Mouse (Mus musculus) bone marrow macrophage, adult 2 months (primary cell): ENCODE data around the gene Fanci. TPM values are rescaled to one million over a fixed set of nuclear protein-coding genes. Genes with fewer than 3 reads are reported as not detected.

Source experiments
- H3K27ac ChIP-seq: 2 replicates; pipeline ENCODE4 v1.5.1; 2012; ENCODE audit warnings: low read depth, low read length; ENCODE audit not compliant: insufficient read depth
- H3K4me1 ChIP-seq: 2 replicates; pipeline ENCODE4 v1.6.1; 2012; ENCODE audit warnings: low read length; ENCODE audit not compliant: control insufficient read depth, insufficient read depth
- H3K4me3 ChIP-seq: 2 replicates; pipeline ENCODE4 v1.5.1; 2012; ENCODE audit warnings: mild to moderate bottlenecking, low read length, moderate library complexity; ENCODE audit not compliant: insufficient read depth
- CTCF ChIP-seq: IDR thresholded peaks from 2 replicates; pipeline ENCODE4 v1.5.1; 2012; ENCODE audit warnings: low read depth, mild to moderate bottlenecking, low read length, moderate library complexity
- POLR2A ChIP-seq: IDR thresholded peaks from 2 replicates; pipeline ENCODE4 v1.6.1; 2012; ENCODE audit warnings: mild to moderate bottlenecking, low read depth, low read length, borderline replicate concordance
- polyA plus RNA-seq: library from polyadenylated mRNA; stranded (reverse); fragments of >200 nt; gene quantifications from 2 replicates; pipeline ENCODE4 v1.2.4, GENCODE M21; 2012; ENCODE audit not compliant: missing spikeins, insufficient read depth, insufficient read length

Fanci gene
- polyA plus RNA-seq, 1 experiment: 4.9 TPM

GRCm38 (mm10) chr7:79461721-79462120, 70.0 kb downstream of the Fanci start:
- Histone ChIP-seq H3K4me3 (no peak overlapping the region), H3K4me1 (peaks cover 9% of the 10 kb centered on the region), H3K27ac (no peak overlapping the region)
- no peak for TF ChIP-seq CTCF
- no peak for TF ChIP-seq POLR2A

GRCm38 (mm10) chr7:79463376-79464077, 71.8 kb downstream of the Fanci start:
- H3K4me1 ChIP-seq: peaks cover 13% of the 10 kb centered on the region
- H3K27ac ChIP-seq: no peak overlapping the region
- TF ChIP-seq CTCF (no peak), POLR2A (no peak)
- H3K4me3 ChIP-seq: no peak overlapping the region

DNA sequence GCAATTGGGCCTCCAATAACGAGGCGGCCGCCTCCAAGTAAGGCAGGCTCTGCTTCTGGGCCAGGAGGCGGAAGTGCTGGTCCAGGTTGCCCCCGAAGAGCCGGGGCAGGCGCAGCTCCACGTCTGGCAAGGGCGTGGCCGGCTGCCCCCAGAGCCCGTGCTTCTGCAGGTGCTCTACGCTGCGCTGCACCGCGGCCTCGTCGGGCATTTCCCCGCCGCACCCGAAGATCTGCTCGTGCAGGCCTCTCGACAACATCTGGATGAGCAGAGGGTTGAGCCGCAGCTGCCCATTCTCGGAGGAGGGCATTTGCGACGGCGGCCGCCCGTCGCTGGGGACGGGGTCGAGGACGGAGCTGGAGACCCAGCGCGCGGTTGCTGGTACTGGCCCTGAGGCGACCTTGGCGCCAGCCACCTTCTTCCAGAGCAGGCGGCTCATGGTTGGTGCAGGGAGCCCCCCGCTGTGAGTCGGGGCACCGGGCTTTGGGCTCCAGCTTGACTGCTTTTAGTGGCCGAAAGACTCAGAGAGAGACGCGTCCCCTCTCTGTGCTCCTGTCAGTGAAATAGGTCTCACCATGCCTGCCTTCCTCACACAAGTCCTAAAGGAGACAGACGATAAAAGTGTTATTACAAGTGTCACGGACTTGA, 73.2 kb downstream of the Fanci start:
- TF ChIP-seq POLR2A (no peak), CTCF (no peak)
- Histone ChIP-seq H3K27ac (no peak overlapping the region), H3K4me3 (peak overlapping the region; percentile 83), H3K4me1 (peaks cover 18% of the 10 kb centered on the region)

DNA sequence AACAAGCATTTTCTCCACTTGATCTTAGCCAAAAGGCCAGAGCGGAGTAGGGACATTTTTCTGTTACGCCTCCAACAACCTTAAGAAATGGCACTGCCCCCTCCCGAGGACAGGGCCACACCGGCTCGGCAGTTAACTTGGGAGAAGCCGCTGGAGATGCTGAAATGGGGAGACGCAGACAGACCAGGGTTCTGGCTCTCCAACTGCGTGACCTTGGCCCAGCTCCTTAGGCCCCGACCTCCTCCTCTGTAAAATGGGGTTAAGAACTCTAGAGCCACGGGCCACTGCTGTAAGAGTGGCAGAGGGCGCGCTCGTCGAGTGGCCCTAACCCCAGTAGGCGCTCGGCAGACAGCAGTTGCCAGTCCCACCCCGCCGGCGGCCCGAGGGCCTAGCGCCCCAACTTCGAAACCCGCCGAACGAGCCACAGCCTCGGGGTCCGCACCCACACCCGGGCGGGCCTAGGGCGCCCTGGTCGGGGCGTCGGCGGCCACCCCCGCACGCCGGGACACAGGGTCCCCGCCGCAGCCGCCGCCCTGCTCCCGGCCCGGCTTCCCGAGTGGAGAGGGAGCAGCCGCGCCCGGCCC, 73.8 kb downstream of the Fanci start:
- Histone ChIP-seq H3K4me3 (peak overlapping the region; percentile 83), H3K4me1 (peaks cover 19% of the 10 kb centered on the region), H3K27ac (peak overlapping the region; percentile 74)
- TF ChIP-seq CTCF (no peak), POLR2A (no peak)

DNA sequence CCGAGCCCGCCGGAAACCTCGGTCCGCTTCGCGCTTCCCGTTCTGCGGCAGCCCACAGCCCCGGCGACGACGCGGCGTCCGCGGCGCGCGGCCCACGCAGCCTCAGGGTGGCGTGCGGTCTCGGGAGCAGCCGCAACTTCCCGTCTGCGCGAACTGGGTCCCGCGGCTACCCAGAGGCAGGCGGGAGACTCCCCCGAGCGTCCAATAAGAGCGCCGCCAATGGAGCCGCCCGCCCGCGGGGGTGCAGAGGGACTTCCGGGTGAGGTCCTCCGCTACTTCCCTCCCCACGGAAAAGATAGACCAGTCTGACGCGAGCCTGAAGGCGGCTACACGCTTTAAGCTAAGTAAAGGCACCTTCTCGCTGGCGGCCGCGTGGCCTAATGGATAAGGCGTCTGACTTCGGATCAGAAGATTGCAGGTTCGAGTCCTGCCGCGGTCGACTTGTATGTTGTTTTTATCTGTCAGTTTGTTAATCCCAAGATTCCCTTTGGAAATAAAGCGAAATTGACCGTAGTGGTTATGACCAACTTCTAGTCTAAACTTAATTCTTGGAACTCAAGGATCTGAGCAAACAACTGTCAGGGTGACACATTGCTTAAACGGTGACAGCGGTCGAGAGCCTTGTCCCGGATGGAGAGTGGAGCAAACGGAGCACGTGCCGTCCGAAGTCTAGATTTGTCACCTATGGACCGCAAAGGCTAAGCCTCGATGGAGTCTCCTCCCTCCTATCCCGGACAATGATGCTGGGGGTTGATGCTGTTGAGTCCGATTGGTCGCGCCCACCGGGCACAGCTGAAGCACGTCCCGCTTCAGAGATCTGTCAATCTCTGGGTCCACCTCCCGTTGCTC, 74.5 kb downstream of the Fanci start, which contains the start of gene Polg:
Gene Polg, minus strand, starts transcription at position 310 of the 849 bp plus-strand sequence.
- Histone ChIP-seq H3K27ac (peak within 1 kb of the TSS; percentile 74), H3K4me3 (peak within 1 kb of the TSS; percentile 83), H3K4me1 (peaks cover 20% of the 10 kb centered on the region)
- TF ChIP-seq CTCF (no peak), POLR2A (no peak)

DNA sequence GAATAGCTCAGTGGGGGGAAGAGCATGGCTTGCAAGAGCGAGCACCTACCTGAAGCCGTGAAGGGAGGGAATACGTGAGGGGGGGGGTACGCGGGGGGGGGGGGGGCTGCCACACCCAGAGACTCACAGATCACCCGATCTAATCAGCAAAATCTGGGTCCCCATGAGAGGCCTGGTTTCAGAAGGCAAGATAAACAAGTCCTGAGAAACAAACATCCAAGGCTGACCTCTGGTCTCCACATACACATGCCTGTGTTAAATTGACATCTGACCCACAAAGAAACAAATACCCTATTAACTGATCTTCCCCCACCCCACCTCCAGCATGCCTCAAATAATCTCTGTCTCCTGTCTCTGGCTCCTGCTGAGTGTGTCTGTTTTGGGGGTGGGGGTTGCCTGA, 76.2 kb downstream of the Fanci start:
- H3K4me3 ChIP-seq: no peak overlapping the region
- H3K4me1 ChIP-seq: peaks cover 20% of the 10 kb centered on the region
- no peak for TF ChIP-seq CTCF
- TF ChIP-seq POLR2A: no peak
- H3K27ac ChIP-seq: no peak overlapping the region

- no peak overlapping the region for H3K4me3 ChIP-seq
- TF ChIP-seq POLR2A (no peak), CTCF (no peak)
- H3K4me1 ChIP-seq: peaks cover 18% of the 10 kb centered on the region
- no peak overlapping the region for H3K27ac ChIP-seq
These were observed 77.3 kb downstream of the Fanci start for GRCm38 (mm10) chr7:79468994-79469393.

- no peak for TF ChIP-seq CTCF
- TF ChIP-seq POLR2A: no peak
- peaks cover 14% of the 10 kb centered on the region for H3K4me1 ChIP-seq
- no peak overlapping the region for H3K4me3 ChIP-seq
- no peak overlapping the region for H3K27ac ChIP-seq
These were observed 78.0 kb downstream of the Fanci start for GRCm38 (mm10) chr7:79469766-79470165.

- no peak overlapping the region for H3K4me3 ChIP-seq
- H3K27ac ChIP-seq: no peak overlapping the region
- no peak for TF ChIP-seq CTCF
- no peak for TF ChIP-seq POLR2A
These were observed 79.0 kb downstream of the Fanci start for GRCm38 (mm10) chr7:79470718-79471117.

More at GRCm38 (mm10) chr7:79470718-79471117, 79.0 kb downstream of the Fanci start:
- H3K4me1 ChIP-seq: peaks cover 11% of the 10 kb centered on the region
